Mouse (Mus musculus) brown adipose tissue, adult 24 weeks (tissue): ENCODE data around the gene D930048N14Rik. TPM values are rescaled to one million over a fixed set of nuclear protein-coding genes. Genes with fewer than 3 reads are reported as not detected.
"Not testable (repeated sequence)": the region's sequence is repeated elsewhere in the genome, so short reads cannot be mapped to it uniquely, and the experiment has no call there.

Experiments
- H3K27ac ChIP-seq: fragments of 200-500 bp; replicated peaks from 2 replicates; pipeline ENCODE4 v1.5.1; 2012; ENCODE audit warnings: low read depth, mild to moderate bottlenecking, low read length
- H3K4me1 ChIP-seq: fragments of 200-500 bp; 2 replicates; pipeline ENCODE4 v1.6.1; 2012; ENCODE audit warnings: low read length, mixed read lengths; ENCODE audit not compliant: control insufficient read depth, insufficient read depth, insufficient read length
- H3K4me3 ChIP-seq: fragments of 200-500 bp; 2 replicates; pipeline ENCODE4 v1.5.1; 2012; ENCODE audit warnings: low read depth, mild to moderate bottlenecking, low read length, moderate library complexity; ENCODE audit not compliant: insufficient read depth
- polyA plus RNA-seq: library from polyadenylated mRNA; stranded (reverse); fragments of >200 nt; gene quantifications from 2 replicates; pipeline ENCODE4 v1.2.4, GENCODE M21; 2012; ENCODE audit not compliant: missing spikeins, insufficient read depth, insufficient read length

The D930048N14Rik gene
- polyA plus RNA-seq, 1 experiment: 0.52 TPM

- Histone ChIP-seq H3K4me3 (peak within 1 kb of the TSS; percentile 75), H3K4me1 (peaks cover 2% of the 10 kb centered on the region), H3K27ac (peak within 1 kb of the TSS; percentile 5; the same call in 1 of the 2 replicates)
These were observed 31.2 kb upstream of the D930048N14Rik start, which contains the start of gene Nhp2 for GRCm38 (mm10) chr11:51619409-51620060. Nhp2 (plus strand) TSS chr11:51619735.

DNA sequence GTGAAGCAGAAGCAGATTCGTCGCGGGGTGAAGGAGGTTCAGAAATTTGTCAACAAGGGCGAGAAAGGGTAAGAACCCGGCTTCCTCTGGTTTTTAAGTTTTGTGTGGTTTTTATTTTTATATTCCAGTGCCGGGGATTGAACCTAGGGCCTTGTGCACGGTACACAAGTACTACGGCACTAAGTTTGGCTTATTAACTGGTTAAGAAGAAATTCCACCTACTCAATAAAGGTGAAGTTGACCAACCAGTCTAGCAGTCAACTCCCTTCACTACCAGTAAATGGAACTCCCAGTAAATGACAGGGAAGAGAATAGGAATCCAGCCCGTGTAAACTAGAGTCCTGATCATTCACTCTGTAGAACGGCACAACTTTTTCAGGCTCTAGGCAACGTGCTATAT, 30.7 kb upstream of the D930048N14Rik start:
- Histone ChIP-seq H3K27ac (no peak overlapping the region), H3K4me3 (peak overlapping the region; percentile 75), H3K4me1 (peaks cover 2% of the 10 kb centered on the region; the same call in 1 of the 2 replicates)

GRCm38 (mm10) chr11:51621776-51622175, 29.0 kb upstream of the D930048N14Rik start:
- Histone ChIP-seq H3K4me3 (no peak overlapping the region), H3K27ac (no peak overlapping the region), H3K4me1 (peaks cover 2% of the 10 kb centered on the region; the same call in 1 of the 2 replicates)

GRCm38 (mm10) chr11:51622971-51623491, 27.7 kb upstream of the D930048N14Rik start:
- Histone ChIP-seq H3K4me1 (peaks cover 2% of the 10 kb centered on the region; the same call in 1 of the 2 replicates), H3K27ac (no peak overlapping the region), H3K4me3 (no peak overlapping the region)

DNA sequence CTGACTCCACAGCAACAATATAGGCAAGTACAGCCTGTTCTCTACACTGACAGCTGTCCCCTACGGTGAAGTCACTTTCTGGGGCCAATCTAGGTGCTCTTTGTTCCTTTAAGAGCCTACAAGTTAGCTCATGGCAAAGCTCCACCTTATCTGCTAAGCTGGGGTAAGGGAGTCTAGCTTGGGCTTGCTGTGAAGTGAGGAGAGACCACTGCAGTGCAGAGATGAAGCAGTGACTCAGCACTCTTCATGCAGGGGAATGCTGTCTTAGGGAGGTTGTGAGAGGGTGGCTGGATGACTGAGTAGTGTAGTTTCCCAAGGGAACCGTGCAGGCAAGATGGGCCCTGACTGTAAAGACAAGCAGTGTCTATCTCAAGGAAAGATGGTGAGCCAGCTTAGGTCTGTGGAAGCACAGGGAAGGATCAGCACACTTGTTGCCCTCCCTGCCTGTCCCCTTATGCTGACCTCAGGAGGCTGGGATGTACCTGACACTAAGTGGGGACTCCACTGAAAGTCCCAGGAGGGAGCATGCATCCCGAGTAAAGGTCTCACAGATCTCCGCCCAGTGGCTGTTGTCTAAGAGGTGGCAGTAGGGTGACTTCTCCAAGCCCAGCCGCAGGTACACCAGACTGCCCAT, 25.4 kb upstream of the D930048N14Rik start:
- Histone ChIP-seq H3K4me1 (no peaks in the 10 kb centered on the region), H3K27ac (no peak overlapping the region), H3K4me3 (no peak overlapping the region)

DNA sequence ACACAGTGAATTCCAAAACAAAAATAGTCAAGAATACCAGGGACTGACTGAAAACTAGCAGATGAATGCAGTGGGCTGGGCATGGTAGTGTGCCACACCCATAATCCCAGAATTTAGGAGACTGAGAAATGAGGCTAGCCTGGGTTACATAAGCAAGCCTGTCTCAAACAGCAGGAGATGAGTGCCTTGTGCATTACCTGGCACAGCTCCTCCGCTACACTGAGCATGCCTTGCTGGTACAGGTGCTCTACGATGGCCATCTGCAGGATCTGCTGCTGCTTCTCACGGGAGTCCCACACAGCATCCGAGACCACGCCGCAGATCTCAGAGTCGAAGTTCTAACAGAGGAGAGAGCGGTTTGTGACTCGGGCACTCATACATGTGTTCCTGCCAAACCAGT, 23.3 kb upstream of the D930048N14Rik start:
- Histone ChIP-seq H3K4me1 (peaks cover 5% of the 10 kb centered on the region), H3K4me3 (no peak overlapping the region), H3K27ac (no peak overlapping the region)

DNA sequence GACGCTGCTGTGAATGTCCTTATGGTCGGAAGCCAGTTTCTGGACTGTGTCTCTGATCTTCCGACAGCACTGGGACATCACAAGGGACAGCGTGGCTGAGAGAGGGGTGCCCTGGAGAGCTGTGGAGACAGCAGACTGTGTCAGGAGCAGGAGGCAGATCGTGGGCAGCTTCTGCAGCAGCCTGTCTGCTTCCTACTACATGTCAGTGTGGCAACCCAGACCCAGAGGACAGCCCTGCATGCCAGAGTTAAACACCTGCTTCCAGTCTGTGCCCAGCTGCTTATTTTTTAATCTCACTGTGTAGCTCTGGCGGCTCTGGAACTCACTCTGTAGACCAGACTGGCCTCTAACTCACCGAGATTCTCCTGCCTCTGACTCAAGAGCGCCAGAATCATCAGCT, 22.8 kb upstream of the D930048N14Rik start:
- Histone ChIP-seq H3K4me3 (no peak overlapping the region), H3K4me1 (peaks cover 8% of the 10 kb centered on the region), H3K27ac (no peak overlapping the region)

GRCm38 (mm10) chr11:51629651-51630314, 21.0 kb upstream of the D930048N14Rik start:
- Histone ChIP-seq H3K27ac (no peak overlapping the region), H3K4me1 (peaks cover 9% of the 10 kb centered on the region), H3K4me3 (no peak overlapping the region)

DNA sequence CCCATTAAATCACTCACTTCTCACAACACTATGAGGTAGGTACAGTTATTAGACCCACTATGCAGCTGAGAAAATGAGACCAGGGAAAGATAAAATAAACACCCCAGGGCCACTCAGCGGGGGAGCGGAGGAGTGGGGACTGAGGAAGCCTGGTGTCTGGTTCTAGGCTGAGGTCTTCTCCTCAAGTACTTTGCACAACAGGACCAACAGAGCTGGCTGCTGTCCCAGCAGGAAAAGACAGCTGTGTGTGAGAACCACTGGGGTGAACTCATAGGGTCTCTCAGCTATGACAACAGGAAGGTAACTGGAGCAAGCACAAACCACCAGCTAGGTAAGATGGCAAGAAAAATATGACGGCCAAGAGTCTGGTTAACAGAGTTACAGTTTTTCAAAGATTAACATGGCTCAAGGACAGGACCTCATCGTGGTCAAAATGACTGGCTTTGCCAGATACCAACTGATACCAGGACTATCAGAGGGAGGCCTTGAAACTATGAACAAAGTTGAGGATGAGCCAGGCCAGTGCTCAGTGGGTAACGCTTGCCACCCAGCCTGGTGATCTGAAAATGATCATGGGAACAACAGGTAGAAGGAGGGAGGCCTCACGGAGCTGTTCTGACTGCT, 18.5 kb upstream of the D930048N14Rik start:
- peak overlapping the region; percentile 34 for H3K27ac ChIP-seq
- H3K4me1 ChIP-seq: peaks cover 9% of the 10 kb centered on the region
- no peak overlapping the region for H3K4me3 ChIP-seq

GRCm38 (mm10) chr11:51633200-51633599, 17.6 kb upstream of the D930048N14Rik start:
- H3K4me3 ChIP-seq, H3K27ac ChIP-seq: not testable (repeated sequence)
- H3K4me1 ChIP-seq: peaks cover 12% of the 10 kb centered on the region

GRCm38 (mm10) chr11:51633721-51634120, 17.0 kb upstream of the D930048N14Rik start:
- no peak overlapping the region for H3K4me3 ChIP-seq
- no peak overlapping the region for H3K27ac ChIP-seq
- peaks cover 12% of the 10 kb centered on the region for H3K4me1 ChIP-seq

DNA sequence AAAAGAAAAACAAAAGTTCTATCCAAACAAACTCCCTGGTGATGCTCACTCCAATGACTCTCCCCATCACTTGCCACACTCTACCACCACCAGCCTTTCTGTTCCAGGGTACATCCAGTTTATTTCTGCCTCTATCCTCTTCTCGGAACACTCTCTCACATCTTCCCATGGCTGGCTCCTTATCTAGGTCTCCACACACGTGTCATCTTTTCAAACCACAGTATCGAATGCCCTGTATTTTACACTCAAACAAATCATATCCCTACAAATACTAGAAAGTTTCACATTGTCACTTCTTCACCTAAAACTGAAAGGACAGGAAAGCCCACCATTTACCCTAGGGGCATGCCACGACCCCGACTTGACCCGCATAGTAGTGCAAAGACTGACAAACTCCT, 15.6 kb upstream of the D930048N14Rik start:
- H3K4me1 ChIP-seq: peaks cover 12% of the 10 kb centered on the region
- peak overlapping the region; percentile 86 for H3K27ac ChIP-seq
- peak overlapping the region; percentile 79 for H3K4me3 ChIP-seq

- Histone ChIP-seq H3K27ac (peak within 1 kb of the TSS; percentile 86), H3K4me3 (peak within 1 kb of the TSS; percentile 79), H3K4me1 (peaks cover 14% of the 10 kb centered on the region)
These were observed 15.0 kb upstream of the D930048N14Rik start, which contains the start of gene Rmnd5b for GRCm38 (mm10) chr11:51635525-51636322. Rmnd5b (minus strand) TSS chr11:51635896.

DNA sequence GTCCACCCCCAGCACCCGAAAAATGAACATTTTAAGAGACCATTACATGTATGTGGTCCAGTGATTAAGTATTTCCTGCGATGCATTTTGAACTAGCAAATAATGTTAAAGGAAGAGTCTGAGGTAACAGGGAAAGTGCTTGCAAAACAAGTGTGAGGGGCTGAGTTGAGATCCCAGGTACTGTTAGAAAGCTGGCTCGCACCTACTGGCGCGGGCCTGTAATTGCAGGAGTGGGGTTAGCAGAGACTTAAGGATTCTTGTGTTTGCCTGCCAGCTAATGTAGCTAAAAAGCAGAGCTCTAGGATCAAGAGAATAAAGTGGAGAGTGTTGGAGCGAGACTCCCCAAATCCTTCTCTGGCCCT, 14.4 kb upstream of the D930048N14Rik start:
- Histone ChIP-seq H3K27ac (peak overlapping the region; percentile 86), H3K4me3 (peak overlapping the region; percentile 79), H3K4me1 (peaks cover 19% of the 10 kb centered on the region; the same call in 1 of the 2 replicates)
